In genomic region chr11:6768599-6769436, GRCm38 (mm10) we compare ENCODE assay signal across 8 mouse cellular contexts.
DNase-seq lines count a peak whose midpoint lies in the region; ATAC-seq and TF ChIP-seq lines count a peak whose summit lies in the region.

No protein-coding gene starts in this region.

- no peaks in the 10 kb centered on the region for H3K36me3 ChIP-seq in C2C12 (ENCODE audit: control insufficient read depth, insufficient read depth)
- no peaks in the 10 kb centered on the region for H3K36me3 ChIP-seq in embryonic facial prominence, embryonic 11.5 days (replicated peaks; ENCODE audit: control insufficient read depth, insufficient read depth, low read depth, low read length)
- no peaks in the 10 kb centered on the region for H3K36me3 ChIP-seq in limb, embryonic 13.5 days

- H3K4me3 ChIP-seq in C2C12 (ENCODE audit: insufficient read depth, poor library complexity, severe bottlenecking) = no peak overlapping the region
- no peak overlapping the region for H3K4me3 ChIP-seq in embryonic facial prominence, embryonic 11.5 days (ENCODE audit: low read depth, low read length)
- H3K4me3 ChIP-seq in limb, embryonic 13.5 days = no peak overlapping the region

- no peak overlapping the region for H3ac ChIP-seq in C2C12 (ENCODE audit: control insufficient read depth, insufficient read length, low read depth)

- DNase-seq in adrenal gland, postnatal 36 days = peak; percentile 77 to 82
- DNase-seq in embryonic facial prominence, embryonic 11.5 days (ENCODE audit: low spot score) = peak; percentile 71
- DNase-seq in heart, adult 8-10 months (ENCODE audit: low spot score) = peak; percentile 45
- peak; percentile 71 for DNase-seq in kidney, adult 9 months
- DNase-seq in neural tube, embryonic 10.5 days (ENCODE audit: extremely low spot score, low spot score) = peak; percentile 78
- peak; percentile 58 to 88 for DNase-seq in spleen, postnatal 4 days (ENCODE audit: low spot score in 2 of 2)

- H3K9ac ChIP-seq in embryonic facial prominence, embryonic 11.5 days (replicated peaks; ENCODE audit: low read length) = no peak overlapping the region
- no peak overlapping the region for H3K9ac ChIP-seq in limb, embryonic 13.5 days

- no peak overlapping the region for H3K27ac ChIP-seq in embryonic facial prominence, embryonic 11.5 days (replicated peaks; ENCODE audit: low read depth, low read length)
- H3K27ac ChIP-seq in limb, embryonic 13.5 days = no peak overlapping the region

- H3K27me3 ChIP-seq in C2C12 (ENCODE audit: control insufficient read depth, insufficient read depth, insufficient read length) = peaks cover 4% of the 10 kb centered on the region
- no peaks in the 10 kb centered on the region for H3K27me3 ChIP-seq in embryonic facial prominence, embryonic 11.5 days (ENCODE audit: control insufficient read depth, insufficient read depth, low read length)
- H3K27me3 ChIP-seq in limb, embryonic 13.5 days = no peaks in the 10 kb centered on the region

- no peaks in the 10 kb centered on the region for H3K79me3 ChIP-seq in C2C12 (ENCODE audit: low read depth)

- peak; percentile 71 for TF ChIP-seq CTCF in C2C12 (IDR thresholded peaks at IDR 0.05; ENCODE audit: control insufficient read depth, insufficient read depth, insufficient read length)

- H3K79me2 ChIP-seq in C2C12 (ENCODE audit: control insufficient read depth, insufficient read depth) = no peaks in the 10 kb centered on the region

- no peaks in the 10 kb centered on the region for H3K4me1 ChIP-seq in embryonic facial prominence, embryonic 11.5 days (ENCODE audit: control insufficient read depth, insufficient read depth, low read length)
- no peaks in the 10 kb centered on the region for H3K4me1 ChIP-seq in limb, embryonic 13.5 days

- H3K9me3 ChIP-seq in embryonic facial prominence, embryonic 11.5 days (replicated peaks; ENCODE audit: control insufficient read depth, low read length) = no peaks in the 10 kb centered on the region
- H3K9me3 ChIP-seq in limb, embryonic 13.5 days = no peaks in the 10 kb centered on the region

- no peak for ATAC-seq in embryonic facial prominence, embryonic 11.5 days (replicated peaks; ENCODE audit: insufficient number of reproducible peaks, low FRiP score, low TSS enrichment, low read depth)
- ATAC-seq in limb, embryonic 13.5 days (ENCODE audit: low FRiP score, low read depth) = peak; percentile 73; the same call in 1 of the 2 replicates

- H3K4me2 ChIP-seq in embryonic facial prominence, embryonic 11.5 days (ENCODE audit: low read depth, low read length) = no peak overlapping the region
- H3K4me2 ChIP-seq in limb, embryonic 13.5 days (replicated peaks) = no peak overlapping the region

- 50% methylated on average over 22 of the region's 22 CpGs for WGBS in embryonic facial prominence, embryonic 11.5 days
- WGBS in limb, embryonic 13.5 days = 52% methylated on average over 22 of the region's 22 CpGs

TF ChIP-seq in C2C12, 6 proteins besides CTCF, POLR2A, EP300 and RAD21:
- TF ChIP-seq MYOG (IDR thresholded peaks at IDR 0.05; ENCODE audit: control insufficient read depth, extremely low read depth, insufficient read length) (no peak), MYOD1 (IDR thresholded peaks at IDR 0.05; ENCODE audit: control insufficient read depth, insufficient read length, low read depth) (no peak), FOSL1 (IDR thresholded peaks at IDR 0.05; ENCODE audit: insufficient read depth, low read length, poor library complexity, severe bottlenecking) (no peak), CEBPB (IDR thresholded peaks at IDR 0.05; ENCODE audit: low read depth) (no peak), USF1 (IDR thresholded peaks at IDR 0.05; ENCODE audit: low read depth) (no peak), MAX (IDR thresholded peaks at IDR 0.05) (no peak)
